Mouse (Mus musculus) layer of hippocampus, adult 8-10 months (tissue): ENCODE measurements around the gene Mgmt. TPM values are rescaled to one million over a fixed set of nuclear protein-coding genes. Genes with fewer than 3 reads are reported as not detected.

Experiments used
- DNase-seq, 2 experiments: peaks; one replicate each; pipeline ENCODE4 v3.0.0; 2022; ENCODE audit warnings: low spot score in 2 of 2
- total RNA-seq, 4 experiments: library from RNA; stranded (reverse); gene quantifications; 2 replicates each; pipeline ENCODE4 v1.2.4; 2022

Gene Mgmt
- total RNA-seq, 4 experiments from 2014 or later = 0.56 to 2.0 (median 1.4) TPM

DNA sequence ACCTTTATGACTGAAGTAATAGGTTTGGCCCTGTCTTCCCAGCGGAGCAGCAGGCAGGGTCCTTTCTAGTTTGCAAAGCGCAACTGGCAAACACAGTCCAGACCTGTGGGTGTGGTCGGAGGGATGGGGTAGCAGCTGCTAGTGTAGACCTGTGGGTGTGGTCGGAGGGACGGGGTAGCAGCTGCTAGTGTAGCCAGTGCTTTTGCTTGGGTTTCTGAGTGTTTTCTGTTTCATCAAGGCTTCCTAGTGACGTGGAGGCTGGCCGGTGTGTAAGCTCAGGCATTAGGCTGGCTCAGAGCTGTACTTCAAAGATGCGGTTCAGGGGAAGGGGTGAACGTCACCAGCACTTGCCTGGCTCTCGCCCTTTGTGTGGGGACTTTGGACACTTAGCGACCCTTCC lies 106.3 kb downstream of the Mgmt start:
- no peak for DNase-seq

DNA sequence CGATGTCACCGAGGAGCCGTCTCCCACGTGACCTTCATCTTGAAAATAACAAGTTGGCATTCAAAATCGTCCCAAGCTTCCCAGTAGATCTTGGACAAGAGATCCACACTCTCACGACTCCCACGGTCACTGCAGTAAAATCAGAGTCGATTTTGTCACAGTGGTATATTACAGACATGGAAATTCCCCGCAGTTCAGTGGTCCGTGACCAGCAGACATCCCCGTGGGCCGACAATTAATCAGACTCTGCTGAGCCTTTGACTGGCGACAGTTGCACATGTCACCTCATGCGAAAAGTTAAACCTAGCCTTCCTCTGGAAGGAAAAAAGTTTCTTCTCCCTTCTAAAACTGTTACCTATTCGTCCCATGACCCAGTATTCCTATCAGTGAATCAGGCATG lies 106.8 kb downstream of the Mgmt start:
- no peak for DNase-seq

- DNase-seq = no peak
Observed at GRCm38 (mm10) chr7:137001783-137002182, 107.4 kb downstream of the Mgmt start.

DNA sequence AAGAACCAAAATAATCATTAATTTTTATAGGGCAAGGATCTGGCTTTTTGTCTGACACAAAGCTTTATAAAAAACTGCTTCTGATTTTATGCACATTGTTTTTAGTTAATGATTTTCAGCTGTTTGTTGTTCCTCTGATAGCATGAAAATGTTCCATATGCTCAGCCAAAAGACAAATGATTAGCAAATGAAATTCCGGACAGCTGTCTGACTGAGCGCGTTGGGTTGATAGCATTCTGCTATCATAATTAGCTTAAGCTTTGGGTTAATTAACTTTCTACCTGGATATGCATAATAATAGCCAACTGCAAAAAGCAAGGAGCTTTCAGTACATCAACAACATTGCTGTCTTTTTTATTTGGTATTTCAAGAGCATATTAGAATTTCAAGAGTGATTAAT lies 108.0 kb downstream of the Mgmt start:
- peak in 1 of 2 experiments; percentile 7 for DNase-seq

- DNase-seq = no peak
Observed at GRCm38 (mm10) chr7:137005293-137005692, 110.9 kb downstream of the Mgmt start.

GRCm38 (mm10) chr7:137008321-137008720 lies 113.9 kb downstream of the Mgmt start:
- DNase-seq = no peak

GRCm38 (mm10) chr7:137009732-137010275 lies 115.4 kb downstream of the Mgmt start:
- DNase-seq = no peak

DNA sequence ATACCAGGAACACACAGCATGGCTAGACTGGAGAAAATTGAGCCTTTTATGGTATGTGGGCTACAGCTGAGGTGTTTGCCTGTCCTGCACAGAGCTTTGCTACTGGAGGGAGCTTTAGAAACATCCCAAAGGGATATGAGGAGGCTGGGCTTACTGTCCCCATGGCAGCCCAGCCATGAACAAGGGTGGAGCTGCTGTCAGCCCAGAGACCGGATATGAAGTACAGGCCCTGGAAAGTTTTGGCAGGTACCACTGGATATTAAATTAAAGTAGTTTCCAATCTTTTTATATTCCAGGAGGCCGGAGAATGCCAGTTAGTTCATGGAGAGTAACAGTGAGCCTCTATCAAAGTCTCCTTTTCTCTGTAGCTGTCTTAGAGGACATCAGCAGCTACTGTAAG lies 116.0 kb downstream of the Mgmt start:
- no peak for DNase-seq

- DNase-seq = no peak
Observed at GRCm38 (mm10) chr7:137012687-137013086, 118.3 kb downstream of the Mgmt start.

DNA sequence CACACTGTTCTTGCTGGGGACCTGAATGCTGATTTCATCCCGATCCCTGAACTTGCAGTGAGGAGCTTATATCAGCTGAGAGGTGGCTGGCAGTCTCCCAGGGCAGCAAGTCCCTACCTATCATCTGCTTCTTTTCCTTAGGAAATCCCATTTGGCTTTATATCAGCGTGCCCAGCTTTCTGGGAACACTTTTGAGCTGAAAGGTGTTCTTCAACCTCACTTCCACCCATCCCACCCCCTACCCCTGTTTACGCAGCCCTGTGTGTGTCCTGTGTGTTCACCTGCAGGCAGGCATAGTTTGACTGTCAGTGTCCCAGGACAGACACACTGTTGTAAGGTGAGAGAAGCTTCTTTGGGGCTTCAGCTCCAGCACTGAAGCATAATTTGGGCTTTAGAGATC lies 119.0 kb downstream of the Mgmt start:
- DNase-seq = no peak

DNA sequence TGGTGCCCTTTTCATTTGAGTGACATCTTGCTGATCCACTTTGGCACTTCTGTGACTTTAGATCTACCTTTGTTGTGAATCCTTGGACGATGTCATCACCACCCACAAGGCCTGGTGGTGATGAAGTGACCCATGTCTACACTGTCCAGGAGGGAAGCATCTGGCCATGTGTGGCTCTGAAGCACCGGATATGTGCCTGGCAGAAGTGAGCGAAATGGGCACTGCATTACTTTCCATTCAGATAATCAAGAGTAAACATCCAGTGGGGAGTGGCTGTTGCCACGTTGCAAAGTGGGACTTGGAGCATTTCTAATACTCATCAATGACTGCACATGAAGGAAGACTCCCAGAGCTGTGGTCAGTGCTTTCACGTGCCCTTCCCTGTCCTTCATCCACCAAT lies 124.2 kb downstream of the Mgmt start:
- DNase-seq = no peak

GRCm38 (mm10) chr7:137020195-137020594 lies 125.8 kb downstream of the Mgmt start:
- DNase-seq = no peak

GRCm38 (mm10) chr7:137030789-137031188 lies 136.4 kb downstream of the Mgmt start:
- no peak for DNase-seq

- no peak for DNase-seq
Observed at GRCm38 (mm10) chr7:137033177-137033576, 138.8 kb downstream of the Mgmt start.

- DNase-seq = no peak
Observed at GRCm38 (mm10) chr7:137034986-137035385, 140.6 kb downstream of the Mgmt start.

DNA sequence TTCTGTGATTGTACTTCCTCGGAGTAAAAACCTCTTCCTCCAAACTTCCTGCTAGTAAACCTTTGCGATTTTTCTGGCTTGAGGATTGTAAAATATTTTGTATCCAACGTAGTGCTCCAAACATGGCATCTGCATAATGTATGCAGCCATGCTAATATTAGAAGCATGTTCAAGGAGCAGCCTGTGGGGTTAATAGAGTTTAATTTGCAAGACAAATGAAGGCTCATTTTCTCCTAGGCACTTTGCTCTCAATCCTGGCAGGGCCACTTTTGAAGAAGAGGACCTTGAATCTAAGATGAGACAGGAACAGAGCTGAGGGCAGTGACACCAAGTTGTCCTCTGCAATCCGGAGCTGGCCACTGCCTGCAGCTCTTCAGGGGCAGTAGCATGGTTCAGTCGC lies 141.5 kb downstream of the Mgmt start:
- no peak for DNase-seq

DNA sequence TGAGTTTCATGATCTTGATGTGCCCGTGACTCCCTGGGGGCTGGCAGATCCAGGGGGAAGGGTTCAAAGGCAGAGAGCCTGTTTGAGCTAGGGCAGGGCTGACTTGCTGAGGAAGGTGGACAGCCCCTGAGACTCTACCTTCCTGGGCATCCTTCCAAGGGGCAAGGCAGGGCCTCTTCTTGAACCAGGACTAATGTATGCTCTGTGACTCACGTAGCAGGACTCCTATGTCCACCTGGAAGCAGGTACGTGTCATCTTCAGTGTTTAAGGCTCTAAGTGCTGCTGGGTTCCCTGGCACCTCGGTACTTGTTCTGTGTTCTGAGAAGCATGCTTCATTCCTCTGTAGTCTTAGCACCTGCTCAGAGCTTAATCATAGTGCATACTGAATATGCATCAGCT lies 143.1 kb downstream of the Mgmt start:
- DNase-seq = no peak

DNA sequence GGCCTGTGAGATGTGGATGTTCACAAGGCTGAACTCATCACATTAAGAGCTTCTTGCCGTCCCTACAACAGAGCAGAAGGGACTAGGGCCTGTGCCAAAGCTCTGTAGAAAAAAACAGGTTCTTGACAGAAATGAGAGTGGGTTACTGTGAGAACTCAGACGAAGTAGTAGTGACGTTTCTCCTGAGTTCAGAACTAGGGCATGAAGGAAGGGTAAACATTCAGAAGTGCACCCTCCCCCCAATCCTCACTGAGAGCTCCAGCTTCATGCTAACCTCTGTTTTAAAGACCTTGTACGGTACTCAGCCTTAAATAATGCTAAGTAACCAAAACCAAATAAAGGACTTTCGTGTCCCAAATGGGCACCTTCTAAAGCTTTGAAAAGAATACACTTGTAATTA lies 143.5 kb downstream of the Mgmt start:
- no peak for DNase-seq

GRCm38 (mm10) chr7:137038311-137038945 lies 144.0 kb downstream of the Mgmt start:
- no peak for DNase-seq

GRCm38 (mm10) chr7:137038946-137039320 lies 144.5 kb downstream of the Mgmt start:
- no peak for DNase-seq

DNA sequence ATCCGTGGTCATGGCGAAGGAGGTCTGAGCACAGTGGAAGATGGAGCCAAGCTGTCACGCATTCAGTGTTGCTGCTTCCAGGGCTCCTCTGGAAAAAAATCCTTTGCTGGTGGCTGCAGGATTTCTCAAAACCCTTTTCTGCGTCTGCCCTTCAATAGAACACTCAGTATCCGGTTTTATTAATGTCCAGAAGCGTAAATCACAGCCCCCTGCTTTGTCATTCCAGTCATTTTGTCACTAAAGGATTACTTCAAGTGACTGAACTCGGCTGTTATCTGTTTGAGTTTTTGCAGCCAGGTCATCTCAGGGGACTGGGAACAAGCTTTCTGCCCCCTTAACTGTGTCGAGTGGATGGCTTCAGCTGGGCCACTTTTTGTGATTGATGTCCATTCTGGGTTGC lies 146.2 kb downstream of the Mgmt start:
- DNase-seq = no peak

DNA sequence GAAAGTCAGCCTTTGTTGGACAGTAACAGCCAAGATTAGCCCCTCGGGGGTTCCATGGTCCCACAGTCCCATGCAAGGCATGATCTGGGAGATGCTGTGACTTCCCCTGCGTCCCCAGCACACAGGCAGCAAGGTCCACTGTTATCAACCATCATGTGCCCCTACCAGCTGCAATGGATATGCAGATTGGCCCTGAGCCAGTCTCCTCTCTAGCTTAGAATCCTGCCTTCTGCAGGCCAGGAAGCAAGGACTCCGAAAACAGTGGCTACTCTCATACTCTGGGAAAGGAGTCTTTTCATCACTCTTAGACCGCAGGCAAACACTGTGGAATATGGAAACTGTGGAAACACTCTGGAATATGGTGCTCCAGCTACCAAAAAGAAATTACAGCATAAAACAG lies 152.5 kb downstream of the Mgmt start:
- no peak for DNase-seq

- DNase-seq = no peak
Observed at GRCm38 (mm10) chr7:137048086-137048922, 153.9 kb downstream of the Mgmt start.
